Mouse (Mus musculus) hindlimb bud, embryonic 11.5 days (tissue): ENCODE data around the gene Adam17.

Experiments used
- DNase-seq: peaks from one replicate; pipeline ENCODE4 v3.0.0-alpha.2; 2012; ENCODE audit warnings: low read depth, low spot score; ENCODE audit errors: extremely low spot score

Gene Adam17

GRCm38 (mm10) chr12:21315923-21316868, 57.2 kb downstream of the Adam17 start, which contains the start of gene Iah1:
Gene Iah1 (plus strand): TSS chr12:21316389.
- peak; percentile 14 for DNase-seq

DNA sequence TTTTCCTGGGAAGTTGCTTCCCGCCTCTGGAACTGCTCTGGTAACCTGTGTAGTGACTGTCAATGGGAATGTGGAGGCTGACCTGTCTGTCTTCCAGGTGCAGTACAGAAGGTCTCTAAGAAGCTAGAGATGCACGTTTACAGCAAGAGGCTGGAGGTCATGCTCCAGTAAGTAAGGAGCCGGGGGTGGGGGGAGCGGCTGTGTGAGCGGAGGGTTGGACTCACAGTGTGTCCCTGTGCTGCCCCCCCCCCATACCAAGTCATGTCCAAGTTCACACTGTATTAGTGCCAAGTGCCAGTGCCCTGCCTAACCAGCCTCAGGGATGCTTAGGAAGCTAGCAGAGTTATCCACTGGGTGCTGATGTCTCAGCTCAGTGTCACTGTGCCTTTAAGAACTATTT, 61.2 kb downstream of the Adam17 start:
- no peak for DNase-seq

- DNase-seq, result no peak
These were observed 66.7 kb downstream of the Adam17 start for GRCm38 (mm10) chr12:21306721-21307120.

DNA sequence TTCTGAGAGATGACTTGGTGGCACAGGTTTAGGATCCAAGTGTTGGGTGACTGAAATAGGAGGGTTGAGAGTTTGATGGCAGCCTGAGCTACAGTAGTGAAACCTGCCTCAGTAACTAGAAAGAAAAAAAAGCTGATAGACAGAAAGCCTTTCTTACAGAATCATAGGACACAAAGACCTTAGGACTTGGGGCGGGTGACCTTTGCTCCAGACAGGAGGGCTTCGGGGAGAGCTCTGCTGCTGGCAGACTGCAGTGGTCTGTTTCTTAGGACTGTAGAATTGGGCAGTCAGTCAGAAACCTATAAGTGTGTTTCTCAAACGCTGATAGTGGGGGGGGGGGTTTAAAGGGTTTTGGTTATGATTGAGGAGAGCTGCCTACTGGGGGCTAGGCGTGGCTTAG, 67.7 kb downstream of the Adam17 start:
- no peak for DNase-seq

- no peak for DNase-seq
These were observed 71.1 kb downstream of the Adam17 start for GRCm38 (mm10) chr12:21302361-21302783.

DNA sequence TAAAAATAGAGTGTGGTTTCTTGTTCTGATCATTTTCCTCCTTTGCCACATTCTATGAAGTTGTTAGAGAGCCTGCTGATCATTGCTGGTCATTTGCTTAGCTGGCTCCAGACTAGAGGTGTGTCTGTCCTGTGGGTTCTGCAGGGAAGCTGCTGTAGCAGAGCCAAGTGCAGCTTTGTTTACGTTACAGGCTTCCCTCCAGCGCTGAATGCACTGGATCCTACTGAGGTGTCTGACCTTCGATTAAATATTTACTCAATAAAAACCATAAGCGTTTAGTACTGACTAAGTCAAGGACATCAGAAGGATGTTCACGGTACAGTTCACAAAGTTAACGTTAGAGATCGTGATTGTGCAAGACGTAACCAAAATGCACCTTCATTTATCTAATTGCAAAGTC, 71.5 kb downstream of the Adam17 start:
- DNase-seq, result no peak

- no peak for DNase-seq
These were observed 72.1 kb downstream of the Adam17 start for GRCm38 (mm10) chr12:21301324-21301723.

DNA sequence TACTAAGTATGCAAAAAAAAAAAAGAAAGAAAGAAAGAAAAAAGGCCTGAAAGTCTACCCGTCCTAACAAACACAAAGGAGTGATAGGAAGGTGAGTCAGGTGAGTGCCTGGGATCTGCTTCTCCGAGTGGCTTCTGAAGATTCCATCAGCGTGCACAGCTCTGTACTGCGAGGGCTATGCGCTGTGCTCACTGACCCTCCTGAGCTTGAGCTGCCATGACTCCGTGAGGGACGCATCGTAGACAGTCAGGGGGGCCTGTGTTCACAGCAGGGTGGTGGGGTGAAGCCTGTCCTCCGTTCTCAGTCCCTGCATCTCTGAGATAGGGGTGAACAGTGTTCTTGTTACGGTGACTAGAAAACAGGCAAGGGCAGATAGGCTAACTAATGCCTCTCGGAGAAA, 74.6 kb downstream of the Adam17 start:
- DNase-seq, result no peak

DNA sequence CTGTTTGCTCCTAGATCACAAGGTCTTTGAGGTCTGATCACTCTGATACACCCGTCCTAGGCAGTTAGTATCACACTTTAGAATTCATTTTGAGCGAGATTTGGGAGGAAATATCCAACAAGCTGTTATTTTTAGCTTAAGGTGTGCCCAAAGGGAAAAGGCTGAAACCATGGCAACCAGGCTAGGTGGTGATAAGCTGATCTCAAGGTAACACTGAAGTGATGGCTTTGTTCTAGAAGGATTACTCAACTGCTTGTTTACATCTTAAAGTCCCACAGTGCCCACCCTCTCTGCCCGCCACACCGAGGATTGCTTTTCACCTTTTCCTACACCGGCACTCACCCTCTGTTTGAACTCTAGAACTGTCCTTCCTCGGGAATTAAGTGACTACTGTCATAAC, 83.8 kb downstream of the Adam17 start:
- no peak for DNase-seq

DNA sequence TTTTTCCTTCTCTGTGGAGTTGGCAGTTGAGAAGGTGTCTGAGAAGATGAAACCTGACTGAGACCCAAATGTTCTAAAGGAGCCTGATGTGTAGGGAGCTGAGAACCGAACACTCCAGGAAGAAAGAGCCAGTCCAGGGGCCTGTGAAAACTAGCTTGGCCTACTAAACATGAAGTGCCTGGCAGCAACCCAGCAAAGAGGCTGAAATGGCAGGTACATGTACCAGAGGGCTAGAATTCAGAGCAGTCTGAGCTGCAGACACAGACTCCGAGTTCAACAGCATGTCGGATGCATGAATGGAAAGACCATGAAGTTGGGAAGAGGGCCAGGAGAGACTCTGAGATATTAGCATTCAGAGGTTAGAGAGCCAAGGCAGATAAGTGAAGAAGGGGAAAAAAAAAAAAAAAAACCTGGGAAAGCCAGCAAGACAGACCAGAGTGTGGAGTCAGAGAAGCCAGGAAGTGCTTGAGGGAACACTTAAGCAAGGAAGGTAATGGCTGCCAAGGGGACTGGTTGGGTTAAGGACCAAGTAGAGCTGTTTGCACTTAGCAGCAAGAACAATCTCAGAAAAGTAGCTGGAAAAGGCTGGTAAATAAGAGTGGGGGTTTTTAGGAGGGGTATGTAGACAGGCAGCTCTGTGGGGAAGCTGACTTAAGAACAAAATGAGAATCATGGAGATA, 84.6 kb downstream of the Adam17 start:
- no peak for DNase-seq

DNA sequence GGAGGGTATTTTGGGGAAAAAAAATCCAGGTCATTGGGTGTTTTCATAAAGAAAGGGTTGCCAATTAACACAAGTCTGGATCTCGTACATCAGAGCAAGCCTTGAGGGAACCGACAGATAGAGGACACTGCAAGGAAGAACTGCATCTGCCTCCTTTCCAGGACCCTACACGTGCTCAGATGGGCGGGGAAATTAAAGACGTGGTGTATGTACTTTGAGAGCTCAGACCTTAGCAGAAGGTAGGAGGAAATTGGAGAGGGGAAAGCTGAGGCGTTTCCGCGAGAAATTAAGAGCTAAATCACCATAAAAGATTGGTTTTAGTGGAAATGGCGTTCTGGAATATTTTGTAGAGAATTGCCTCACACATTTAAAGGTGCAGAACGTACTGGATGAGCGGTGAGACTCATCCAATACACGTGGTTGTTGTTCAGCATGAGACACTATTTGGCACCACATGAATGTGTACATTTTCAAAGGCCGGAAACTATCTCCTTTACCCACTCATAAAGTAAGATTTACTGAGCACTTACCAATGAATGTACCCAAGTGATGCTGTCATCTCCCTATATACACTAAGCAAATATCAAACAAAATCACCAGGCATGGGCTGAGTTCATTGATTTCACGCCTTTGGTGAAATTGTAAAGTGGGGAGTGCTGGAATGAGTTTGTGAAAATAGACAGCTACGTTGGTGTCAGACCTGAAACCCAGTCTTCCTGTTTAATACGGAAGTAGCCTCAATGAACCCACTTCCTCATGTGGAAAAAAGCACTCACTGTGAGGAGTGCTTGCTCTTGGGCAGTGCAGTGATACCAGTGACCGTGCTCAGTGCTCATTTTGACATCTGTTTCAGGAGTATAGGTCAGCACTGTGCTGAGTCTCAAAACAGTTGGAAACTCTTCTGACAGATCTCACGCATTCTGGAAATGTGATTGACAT, 86.5 kb downstream of the Adam17 start:
- no peak for DNase-seq

DNA sequence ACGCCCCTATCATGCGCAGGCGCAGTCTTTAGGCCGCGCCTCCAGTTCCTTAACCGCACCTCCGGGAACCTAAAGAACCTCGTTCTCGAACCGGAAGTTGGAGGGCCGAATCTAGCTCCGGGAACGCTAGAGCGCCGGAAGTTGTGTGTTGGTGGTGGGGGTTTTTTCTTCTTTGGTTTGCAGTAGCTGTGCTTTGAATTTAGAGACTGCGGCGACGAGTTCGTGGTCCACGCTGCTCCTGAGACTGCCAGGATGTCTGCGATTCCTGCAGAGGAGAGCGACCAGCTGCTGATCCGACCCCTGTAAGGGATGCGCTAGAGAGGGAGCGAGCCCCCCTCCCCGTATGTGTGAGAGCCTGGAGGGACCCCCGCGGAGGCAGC, 87.2 kb downstream of the Adam17 start, which contains the start of gene Itgb1bp1:
Gene Itgb1bp1 (minus strand): TSS at position 42 of the 380 bp plus-strand sequence.
- DNase-seq, result peak; percentile 93

- DNase-seq, result no peak
These were observed 87.8 kb downstream of the Adam17 start for GRCm38 (mm10) chr12:21285508-21286242.

DNA sequence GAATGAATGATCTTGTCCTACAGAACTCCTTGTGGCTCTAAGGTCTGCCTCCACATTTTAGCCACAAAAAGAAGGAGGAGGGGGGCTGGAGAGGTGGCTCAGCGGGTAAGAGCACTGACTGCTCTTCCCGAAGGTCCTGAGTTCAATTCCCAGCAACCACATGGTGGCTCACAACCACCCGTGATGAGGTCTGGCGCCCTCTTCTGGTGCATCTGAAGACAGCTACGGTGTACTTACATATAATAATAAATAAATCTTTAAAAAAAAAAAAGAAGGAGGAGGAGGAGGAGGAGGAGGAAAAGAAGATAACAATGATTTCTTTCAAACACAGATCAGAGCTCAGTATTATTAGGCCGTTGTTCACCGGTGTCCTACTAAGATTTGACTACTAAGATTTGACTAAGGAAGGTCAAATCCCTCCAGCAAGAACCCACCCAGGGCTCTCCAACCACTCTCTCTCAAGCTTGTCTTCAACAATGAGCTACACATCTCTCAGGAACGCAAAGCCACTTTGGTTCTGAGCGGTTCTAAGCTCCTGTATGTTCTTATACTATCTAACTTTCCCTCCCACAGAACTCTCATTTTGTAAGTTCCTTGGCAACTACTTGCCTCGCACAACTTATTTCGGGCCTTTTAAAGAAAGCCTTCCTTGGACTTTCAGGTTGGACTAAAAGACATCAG, 88.5 kb downstream of the Adam17 start, which contains the start of gene Cpsf3:
Gene Cpsf3 (plus strand): TSS at position 631 of the 681 bp plus-strand sequence.
- DNase-seq, result no peak

DNA sequence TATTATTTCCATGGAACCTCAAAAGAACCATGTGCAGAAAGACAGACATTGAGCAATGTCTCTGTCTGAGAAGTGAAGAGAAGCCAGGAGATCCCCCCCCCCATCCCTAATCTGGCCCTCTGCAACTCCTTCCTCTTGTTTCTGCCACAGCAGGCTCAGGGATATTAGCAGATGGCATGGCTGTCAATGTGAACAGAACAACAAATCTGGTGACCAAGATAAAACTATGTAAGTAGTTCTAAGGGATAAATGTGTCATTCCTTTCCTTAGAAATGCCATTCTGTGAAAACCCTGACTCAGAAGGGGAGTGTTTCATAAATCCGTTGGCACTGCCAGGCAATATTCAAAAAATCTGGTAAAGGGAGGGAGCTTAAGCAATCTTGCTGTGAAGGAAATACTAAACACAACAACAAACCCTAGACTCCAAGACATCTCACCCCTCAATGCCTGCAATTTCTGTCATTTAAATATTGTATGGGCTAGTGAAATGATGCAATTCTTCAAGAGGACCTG, 96.0 kb downstream of the Adam17 start:
- no peak for DNase-seq

DNA sequence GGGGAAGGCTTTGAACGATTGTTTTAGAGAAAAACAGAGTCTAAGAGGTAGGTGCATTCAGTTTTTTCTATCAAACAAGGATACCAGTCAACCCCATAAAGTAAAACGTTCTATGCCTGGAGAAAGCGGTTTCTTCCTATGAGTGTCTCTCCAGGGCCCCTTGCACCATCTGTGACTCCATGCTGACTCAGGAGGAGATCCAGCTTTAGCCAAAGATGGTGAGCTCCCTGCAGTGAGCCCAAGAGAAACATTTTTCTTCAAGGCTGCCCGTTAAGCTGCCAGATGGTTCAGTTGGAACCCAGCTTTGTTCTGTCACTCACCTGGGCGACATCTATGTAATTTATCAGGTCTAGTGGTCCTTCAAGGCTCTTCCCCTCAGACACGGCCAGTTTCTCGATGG, 99.0 kb downstream of the Adam17 start:
- no peak for DNase-seq
